Mouse (Mus musculus) heart, postnatal 36 days (tissue): ENCODE measurements at regions not wholly inside any gene's neighbourhood (a gene's known extent, or its start where the extent isn't known, plus 50 kb on each side); places are given as distances from the start of the nearest gene placed in this dataset.

ENCODE experiments used
- DNase-seq, 2 experiments: peaks; one replicate each; pipeline ENCODE4 v3.0.0; 2021 to 2022
- intact Hi-C: fragments of 180-260 bp; cut with DNase I; formaldehyde crosslinking; loops from one replicate; pipeline ENCODE4 v1.15.1; 2025

DNA sequence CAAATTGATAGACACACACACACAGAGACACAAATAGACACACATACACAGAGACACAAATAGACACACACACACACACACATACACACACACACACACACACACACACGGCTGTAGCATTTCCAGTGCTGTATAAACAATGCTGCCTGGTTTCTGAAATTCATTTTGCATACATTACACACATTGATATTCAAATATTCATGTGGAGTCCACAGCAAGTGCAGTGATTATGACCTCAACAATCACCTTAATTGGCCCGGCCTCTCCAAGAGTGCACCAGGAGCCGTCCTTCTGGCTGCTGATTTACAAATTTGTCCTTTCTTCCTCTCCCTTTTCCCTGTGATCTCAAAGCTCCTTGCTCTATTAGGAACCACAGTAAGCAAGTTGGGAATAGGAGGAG is 61.2 kb upstream of the Lhx8 start:
- intact Hi-C loops, result no loop called here
- DNase-seq, result no peak

DNA sequence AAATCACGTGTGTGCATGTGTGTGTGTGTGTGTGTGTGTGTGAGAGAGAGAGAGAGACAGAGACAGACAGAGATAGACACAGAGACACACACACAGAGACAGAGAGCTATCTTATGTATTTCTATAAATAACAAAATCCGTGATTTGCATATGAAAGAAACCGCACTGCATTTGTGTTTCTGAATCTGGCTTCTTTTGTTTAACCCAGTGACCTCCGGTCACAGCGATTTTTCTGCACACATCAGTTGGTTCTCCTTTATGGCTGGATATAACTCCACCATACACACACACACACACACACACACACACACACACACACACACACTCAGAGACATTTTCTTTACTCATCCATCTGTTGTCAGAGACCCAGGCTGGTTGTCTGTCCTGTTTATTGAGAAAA is 58.2 kb upstream of the Lhx8 start:
- intact Hi-C loops, result no loop called here
- DNase-seq, result no peak

DNA sequence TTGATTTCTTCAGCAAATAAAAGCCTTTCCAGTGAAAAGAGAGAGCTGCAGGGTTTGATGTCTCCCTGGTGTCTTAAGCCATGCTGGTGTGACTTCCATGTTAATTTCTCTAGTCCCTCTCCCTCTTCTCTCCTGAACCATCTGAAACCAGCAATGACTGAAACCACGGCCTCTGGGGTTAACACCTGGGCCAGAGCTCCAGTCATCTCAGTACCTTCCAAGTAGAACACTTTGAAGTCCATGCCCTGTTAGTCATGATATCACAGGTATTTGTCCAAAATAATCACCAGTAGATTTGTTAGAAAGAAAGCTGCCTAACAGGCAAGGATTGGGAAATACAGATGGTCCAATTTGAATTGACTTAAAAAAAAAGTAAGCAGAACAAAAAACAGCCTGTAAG is 56.8 kb upstream of the Lhx8 start:
- DNase-seq, result no peak
- intact Hi-C loops, result no loop called here

DNA sequence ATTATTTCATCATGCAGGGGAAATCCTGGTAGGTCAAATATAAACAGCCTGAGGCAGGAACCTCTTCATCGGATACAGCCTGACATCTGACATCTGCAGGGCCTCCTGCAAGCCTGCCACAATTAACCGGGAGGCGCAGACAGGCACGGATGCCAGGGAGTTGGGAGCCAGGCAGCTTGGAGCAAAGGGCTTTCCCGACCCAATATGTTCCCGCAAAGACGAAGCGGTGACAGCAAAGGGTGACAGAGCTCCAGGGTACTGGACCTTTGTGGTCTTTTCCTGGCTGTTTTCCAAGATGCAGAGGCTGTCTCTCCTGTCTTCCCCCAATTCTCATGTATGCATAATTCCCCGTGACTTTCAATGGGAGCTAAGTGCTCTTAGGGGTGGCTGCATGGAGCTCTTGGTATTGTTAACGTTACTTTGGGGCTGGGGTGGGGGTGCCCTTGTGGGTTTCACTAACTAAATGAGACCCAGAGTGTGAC is 55.4 kb upstream of the Lhx8 start:
- intact Hi-C loops, result no loop called here
- DNase-seq, result no peak

DNA sequence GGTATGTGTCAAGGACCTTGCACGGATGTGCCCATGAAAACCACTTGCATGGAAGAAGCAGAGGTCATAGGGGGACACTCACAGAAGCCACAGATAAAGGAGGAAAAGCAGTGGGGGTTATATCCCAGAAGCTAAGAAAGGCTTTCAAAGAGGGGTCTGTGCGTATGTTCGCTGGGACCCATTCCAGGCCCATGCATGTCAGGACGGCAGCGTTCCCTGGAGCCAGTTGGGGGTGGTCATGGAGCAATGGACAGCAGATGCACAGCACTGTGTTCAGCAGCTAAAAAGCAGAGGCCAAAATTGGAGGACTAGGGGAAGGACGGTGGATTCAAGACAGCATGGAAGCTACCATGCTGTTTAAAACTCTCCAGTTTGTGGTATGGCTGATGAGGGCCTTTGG is 52.4 kb upstream of the Lhx8 start:
- no peak for DNase-seq
- intact Hi-C loops, result no loop called here

DNA sequence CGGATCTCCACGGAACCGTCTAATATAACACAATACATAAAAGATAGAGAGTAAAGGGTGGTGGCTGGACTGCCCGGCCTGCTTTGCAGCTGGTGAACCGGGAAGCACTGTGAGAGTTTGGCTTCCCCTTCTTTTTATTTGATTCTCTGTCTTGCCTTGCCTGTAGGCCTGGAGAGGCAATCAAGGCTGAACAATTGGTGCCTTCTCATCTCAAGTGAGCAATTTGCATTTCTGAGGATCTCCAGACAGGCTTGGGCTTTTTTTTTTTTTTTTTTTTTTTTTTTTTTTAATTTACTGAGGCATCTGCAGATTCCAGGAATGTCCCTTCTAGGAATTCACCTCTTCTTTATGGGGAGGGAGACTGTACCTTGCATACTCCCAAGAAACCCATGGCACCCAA is 51.1 kb upstream of the Lhx8 start:
- no peak for DNase-seq
- intact Hi-C loops, result no loop called here
